Mouse (Mus musculus): Measurements from ENCODE around the gene Lipm. TPM values are rescaled to one million over a fixed set of nuclear protein-coding genes. Genes with fewer than 3 reads are reported as not detected.

Gene Lipm
- total RNA-seq (2021): not detected

GRCm38 (mm10) chr19:34100633-34101032 is at the start of gene Lipm:
Lipm (plus strand) TSS chr19:34100933.
- DNase-seq: no peak
- intact Hi-C loops (cut with DNase I): no loop called here

- intact Hi-C loops (cut with DNase I): no loop called here
- DNase-seq: no peak
Measured at GRCm38 (mm10) chr19:34051502-34051901, 49.2 kb upstream of the Lipm start.

- intact Hi-C loops (cut with DNase I): no loop called here
- DNase-seq: no peak
Measured at GRCm38 (mm10) chr19:34063547-34063946, 37.2 kb upstream of the Lipm start.

- intact Hi-C loops (cut with DNase I): no loop called here
- DNase-seq: no peak
Measured at GRCm38 (mm10) chr19:34064059-34064458, 36.7 kb upstream of the Lipm start.

- no peak for DNase-seq
- intact Hi-C loops (cut with DNase I): no loop called here
Measured at GRCm38 (mm10) chr19:34066779-34067472, 33.8 kb upstream of the Lipm start, which contains the start of gene Lipn. Lipn (plus strand) TSS chr19:34067358.

GRCm38 (mm10) chr19:34074239-34074638 is 26.5 kb upstream of the Lipm start:
- DNase-seq: no peak
- intact Hi-C loops (cut with DNase I): no loop called here

GRCm38 (mm10) chr19:34078130-34078529 is 22.6 kb upstream of the Lipm start:
- DNase-seq: no peak
- intact Hi-C loops (cut with DNase I): no loop called here

GRCm38 (mm10) chr19:34089011-34089680 is 11.6 kb upstream of the Lipm start:
- DNase-seq: no peak
- intact Hi-C loops (cut with DNase I): no loop called here

- intact Hi-C loops (cut with DNase I): no loop called here
- no peak for DNase-seq
Measured at GRCm38 (mm10) chr19:34095381-34095780, 5.4 kb upstream of the Lipm start.

- intact Hi-C loops (cut with DNase I): no loop called here
- DNase-seq: no peak
Measured at GRCm38 (mm10) chr19:34096228-34096627, 4.5 kb upstream of the Lipm start.

GRCm38 (mm10) chr19:34101888-34102287 is 1.2 kb downstream of the Lipm start:
- intact Hi-C loops (cut with DNase I): no loop called here
- no peak for DNase-seq

- intact Hi-C loops (cut with DNase I): no loop called here
- no peak for DNase-seq
Measured at GRCm38 (mm10) chr19:34104841-34105240, 4.1 kb downstream of the Lipm start.

- intact Hi-C loops (cut with DNase I): no loop called here
- no peak for DNase-seq
Measured at GRCm38 (mm10) chr19:34119102-34119501, 18.4 kb downstream of the Lipm start.

GRCm38 (mm10) chr19:34119653-34120052 is 18.9 kb downstream of the Lipm start:
- intact Hi-C loops (cut with DNase I): no loop called here
- DNase-seq: no peak

- intact Hi-C loops (cut with DNase I): no loop called here
- DNase-seq: no peak
Measured at GRCm38 (mm10) chr19:34120107-34120731, 19.5 kb downstream of the Lipm start.

- DNase-seq: no peak
- intact Hi-C loops (cut with DNase I): no loop called here
Measured at GRCm38 (mm10) chr19:34138720-34139430, 38.1 kb downstream of the Lipm start.

GRCm38 (mm10) chr19:34139431-34140046 is 38.8 kb downstream of the Lipm start:
- no peak for DNase-seq
- intact Hi-C loops (cut with DNase I): loop anchor here (10.0 kb wide), 1 partner anchor 95 kb away; no protein-coding TSS in a partner anchor

- DNase-seq: no peak
- intact Hi-C loops (cut with DNase I): loop anchor here (10.0 kb wide), 1 partner anchor 86 kb away; no protein-coding TSS in a partner anchor
Measured at GRCm38 (mm10) chr19:34148421-34148820, 47.7 kb downstream of the Lipm start.

- DNase-seq: no peak
- intact Hi-C loops (cut with DNase I): no loop called here
Measured at GRCm38 (mm10) chr19:34151909-34152308, 51.2 kb downstream of the Lipm start.

GRCm38 (mm10) chr19:34153263-34154144 is 52.8 kb downstream of the Lipm start:
- DNase-seq: no peak
- intact Hi-C loops (cut with DNase I): no loop called here

All from heart, postnatal 36 days (tissue).